Mouse (Mus musculus): ENCODE results near the gene Gria1. TPM values are rescaled to one million over a fixed set of nuclear protein-coding genes. Genes with fewer than 3 reads are reported as not detected.

Gene Gria1
- polyA plus RNA-seq, 1 experiment: not detected

DNA sequence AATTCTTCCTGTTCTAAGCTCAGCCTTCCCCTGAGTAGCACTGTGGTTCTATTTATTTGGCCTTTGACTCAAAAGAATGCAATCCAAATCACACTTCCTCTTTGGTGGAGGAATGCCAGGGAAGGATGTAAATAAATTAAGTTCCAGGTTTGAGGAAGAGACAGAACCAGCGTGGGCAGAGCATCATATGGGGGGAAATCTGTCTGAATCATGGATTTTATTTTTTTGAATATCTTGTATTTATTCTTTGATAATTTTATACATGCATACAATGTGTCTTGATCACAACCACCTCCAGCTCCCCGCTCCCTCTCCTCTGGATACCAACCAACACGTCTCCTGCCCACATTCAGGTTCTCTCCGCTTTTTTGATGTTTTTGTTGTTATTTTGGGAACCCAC, 312.9 kb downstream of the Gria1 start:
- no peaks in the 10 kb centered on the region for H3K4me1 ChIP-seq (ENCODE audit: control insufficient read depth, insufficient read depth, low read length)
- H3K4me3 ChIP-seq (replicated peaks; ENCODE audit: control insufficient read depth, low read depth, low read length): no peak overlapping the region
- 60% methylated on average over 4 of the region's 4 CpGs for WGBS
- H3K27ac ChIP-seq (ENCODE audit: control insufficient read depth, insufficient read depth, low read depth, low read length, poor library complexity): no peak overlapping the region
- no peak for TF ChIP-seq POLR2A (IDR thresholded peaks at IDR 0.05; ENCODE audit: borderline replicate concordance, control insufficient read depth, low read depth, low read length)

All from bone marrow, adult 2 months (tissue).